Mouse (Mus musculus) gastrocnemius, adult 2 months (tissue): Measurements from ENCODE around the gene Elmo1. TPM values are rescaled to one million over a fixed set of nuclear protein-coding genes. Genes with fewer than 3 reads are reported as not detected.

Experiments
- DNase-seq: peaks from one replicate; pipeline ENCODE4 v3.0.0; 2022
- H3K27ac ChIP-seq: fragments of 200-600 bp; 2 replicates; pipeline ENCODE4 v1.8.1; 2022; ENCODE audit warnings: mild to moderate bottlenecking
- H3K4me3 ChIP-seq: fragments of 200-600 bp; 2 replicates; pipeline ENCODE4 v1.8.1; 2022; ENCODE audit warnings: mild to moderate bottlenecking, moderate library complexity
- CTCF ChIP-seq: fragments of 200-600 bp; IDR thresholded peaks from 2 replicates; pipeline ENCODE4 v1.8.1; 2022; ENCODE audit warnings: antibody characterized with exemption, mild to moderate bottlenecking, moderate library complexity
- intact Hi-C: fragments of 180-260 bp; cut with DNase I; formaldehyde crosslinking; loops from one replicate; pipeline ENCODE4 v1.15.1; 2025
- total RNA-seq, 2 experiments: library from RNA; stranded (reverse); gene quantifications; 2 replicates each; pipeline ENCODE4 v1.2.3; 2021

Elmo1 gene
- total RNA-seq, 2 experiments from 2014 or later: 4.1 to 4.3 TPM

DNA sequence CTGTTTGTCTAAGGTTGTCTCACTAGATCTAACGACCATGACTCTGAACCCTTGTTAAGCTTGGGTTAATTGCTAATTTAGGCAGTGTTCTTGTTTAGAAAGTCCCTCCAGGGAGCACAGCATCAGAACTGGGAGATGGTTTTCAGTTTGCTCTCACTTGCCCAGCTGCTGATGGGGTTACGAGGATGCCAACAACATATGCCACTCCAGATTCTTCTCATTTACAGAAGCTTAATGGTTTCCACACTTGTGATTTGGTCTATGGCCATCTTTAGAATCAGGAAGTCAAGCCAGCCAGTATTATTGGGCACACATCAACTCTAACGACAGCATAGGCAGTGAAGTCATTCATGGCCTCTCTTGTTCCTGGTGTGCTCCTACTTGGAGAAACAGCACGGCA lies 427.3 kb downstream of the Elmo1 start:
- DNase-seq: no peak
- no peak overlapping the region for H3K27ac ChIP-seq
- H3K4me3 ChIP-seq: no peak overlapping the region
- no peak for TF ChIP-seq CTCF
- intact Hi-C loops: no loop called here

- Histone ChIP-seq H3K4me3 (no peak overlapping the region), H3K27ac (no peak overlapping the region)
- no peak for DNase-seq
- no peak for TF ChIP-seq CTCF
- intact Hi-C loops: no loop called here
These were observed 431.1 kb downstream of the Elmo1 start for GRCm38 (mm10) chr13:20521492-20521891.

GRCm38 (mm10) chr13:20523671-20524070 lies 433.3 kb downstream of the Elmo1 start:
- TF ChIP-seq CTCF: no peak
- intact Hi-C loops: no loop called here
- no peak overlapping the region for H3K27ac ChIP-seq
- no peak for DNase-seq
- no peak overlapping the region for H3K4me3 ChIP-seq

DNA sequence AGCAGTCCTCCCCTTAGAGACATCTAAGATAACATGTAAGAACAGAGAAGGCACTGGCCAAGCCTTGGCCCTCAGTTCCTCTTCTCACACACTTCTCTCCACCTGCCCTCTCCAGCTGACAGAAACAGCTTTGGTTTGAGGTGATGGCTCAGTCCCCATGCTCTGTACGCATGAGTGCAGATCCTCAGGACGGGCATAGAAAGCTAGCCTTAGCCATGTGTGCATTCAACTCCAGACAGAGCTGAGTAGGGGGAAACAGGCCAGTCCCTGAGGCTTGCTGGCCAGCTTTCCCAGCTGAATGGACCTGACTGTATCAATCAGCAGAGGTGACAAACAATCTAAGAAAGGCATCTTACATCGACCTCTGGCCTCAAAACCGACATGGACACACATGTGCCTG lies 435.4 kb downstream of the Elmo1 start:
- TF ChIP-seq CTCF: no peak
- intact Hi-C loops: no loop called here
- Histone ChIP-seq H3K4me3 (no peak overlapping the region), H3K27ac (no peak overlapping the region)
- no peak for DNase-seq

DNA sequence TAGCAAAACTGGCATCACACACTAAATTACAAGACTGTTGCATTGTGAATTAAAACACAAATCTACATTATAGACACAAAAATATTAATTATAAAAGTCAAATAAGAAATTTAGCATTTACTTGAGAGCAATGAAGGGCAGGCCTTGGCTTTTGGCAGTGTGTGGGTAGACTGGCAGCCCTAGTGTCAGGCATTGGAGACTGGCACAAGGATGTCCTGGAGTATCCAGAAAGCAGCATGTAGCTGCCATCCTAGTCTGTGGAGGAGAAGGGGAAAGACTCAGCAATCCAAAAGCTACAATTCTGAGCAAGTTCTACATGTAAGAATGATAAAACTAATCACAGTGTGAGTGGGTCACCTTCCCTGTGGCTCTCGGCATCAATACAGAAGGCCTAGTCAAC lies 446.7 kb downstream of the Elmo1 start:
- TF ChIP-seq CTCF: no peak
- no peak for DNase-seq
- Histone ChIP-seq H3K27ac (no peak overlapping the region), H3K4me3 (no peak overlapping the region)
- intact Hi-C loops: no loop called here

DNA sequence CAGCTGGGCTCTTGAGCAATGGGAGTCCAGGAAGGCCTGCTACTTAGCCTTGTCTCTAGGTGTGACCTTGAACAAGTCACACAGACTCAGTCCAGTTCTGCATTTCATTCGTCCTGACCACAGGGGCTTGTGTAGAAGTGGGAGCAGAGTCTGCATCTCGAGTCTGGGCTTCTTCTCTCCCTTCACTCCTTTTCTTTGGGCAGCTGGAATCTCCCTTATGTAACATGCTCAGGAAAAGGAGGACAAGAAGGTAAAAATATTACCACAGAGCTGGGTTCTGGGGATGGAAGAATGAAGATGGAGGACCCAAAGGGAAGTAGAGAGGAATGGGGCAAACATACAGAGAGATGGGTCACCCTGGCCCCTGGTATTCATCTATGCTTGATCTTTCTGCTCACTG lies 447.1 kb downstream of the Elmo1 start:
- TF ChIP-seq CTCF: no peak

GRCm38 (mm10) chr13:20538216-20539070 lies 448.0 kb downstream of the Elmo1 start:
- Histone ChIP-seq H3K27ac (no peak overlapping the region), H3K4me3 (no peak overlapping the region)
- intact Hi-C loops: no loop called here
- TF ChIP-seq CTCF: no peak
- no peak for DNase-seq

More for the DNA sequence above, 447.1 kb downstream of the Elmo1 start:
- no peak for DNase-seq
- intact Hi-C loops: no loop called here
- H3K4me3 ChIP-seq: no peak overlapping the region
- H3K27ac ChIP-seq: no peak overlapping the region

- no peak for DNase-seq
- Histone ChIP-seq H3K4me3 (no peak overlapping the region), H3K27ac (no peak overlapping the region)
- intact Hi-C loops: no loop called here
- no peak for TF ChIP-seq CTCF
These were observed 449.2 kb downstream of the Elmo1 start for GRCm38 (mm10) chr13:20539631-20540030.

GRCm38 (mm10) chr13:20546568-20547204 lies 456.3 kb downstream of the Elmo1 start:
- intact Hi-C loops: no loop called here
- no peak for DNase-seq
- TF ChIP-seq CTCF: no peak
- Histone ChIP-seq H3K4me3 (no peak overlapping the region), H3K27ac (no peak overlapping the region)

GRCm38 (mm10) chr13:20549983-20550382 lies 459.6 kb downstream of the Elmo1 start:
- DNase-seq: no peak
- no peak overlapping the region for H3K27ac ChIP-seq
- intact Hi-C loops: no loop called here

GRCm38 (mm10) chr13:20551559-20551958 lies 461.2 kb downstream of the Elmo1 start:
- no peak for DNase-seq
- Histone ChIP-seq H3K27ac (no peak overlapping the region), H3K4me3 (no peak overlapping the region)
- intact Hi-C loops: no loop called here
- TF ChIP-seq CTCF: no peak

More at GRCm38 (mm10) chr13:20549983-20550382, 459.6 kb downstream of the Elmo1 start:
- no peak overlapping the region for H3K4me3 ChIP-seq
- TF ChIP-seq CTCF: no peak

- no peak for DNase-seq
- intact Hi-C loops: no loop called here
- no peak for TF ChIP-seq CTCF
- Histone ChIP-seq H3K27ac (no peak overlapping the region), H3K4me3 (no peak overlapping the region)
These were observed 465.6 kb downstream of the Elmo1 start for GRCm38 (mm10) chr13:20555853-20556452.

GRCm38 (mm10) chr13:20556739-20557138 lies 466.3 kb downstream of the Elmo1 start:
- no peak for DNase-seq
- intact Hi-C loops: no loop called here
- TF ChIP-seq CTCF: no peak
- Histone ChIP-seq H3K4me3 (no peak overlapping the region), H3K27ac (no peak overlapping the region)
